Mouse (Mus musculus) T-helper 17 cell (primary cell): Measurements from ENCODE around the gene Hectd2.

Experiments used
- in situ Hi-C, 2 experiments: fragments of 300-600 bp; cut with MboI, MseI; formaldehyde crosslinking; loops; 1 replicate in 1 of 2; 2 replicates in 1 of 2; pipeline ENCODE4 v1.15.1; 2025; ENCODE audit warnings: high pct_unique_total_duplicates in 2 of 2

Gene Hectd2

DNA sequence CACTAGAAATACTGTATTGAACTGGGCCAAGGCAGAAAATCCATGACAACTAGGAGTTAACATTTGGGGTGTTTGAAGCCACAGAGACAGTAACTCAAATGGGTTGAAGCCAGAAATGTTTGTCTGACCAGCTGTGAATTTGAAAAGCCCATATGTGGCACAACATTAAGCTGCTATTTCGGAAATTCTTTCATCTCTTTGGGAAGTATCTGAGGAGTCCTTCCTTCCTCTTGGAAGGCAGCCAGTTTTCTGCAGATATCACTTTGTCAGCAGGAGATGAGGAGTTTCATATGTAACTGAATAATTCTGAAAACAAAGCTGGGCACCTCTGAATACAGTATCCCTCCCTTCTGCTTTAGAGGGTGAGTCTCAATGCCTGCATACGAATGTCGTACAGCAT is 86.7 kb downstream of the Hectd2 start:
- in situ Hi-C loops = no loop called here

DNA sequence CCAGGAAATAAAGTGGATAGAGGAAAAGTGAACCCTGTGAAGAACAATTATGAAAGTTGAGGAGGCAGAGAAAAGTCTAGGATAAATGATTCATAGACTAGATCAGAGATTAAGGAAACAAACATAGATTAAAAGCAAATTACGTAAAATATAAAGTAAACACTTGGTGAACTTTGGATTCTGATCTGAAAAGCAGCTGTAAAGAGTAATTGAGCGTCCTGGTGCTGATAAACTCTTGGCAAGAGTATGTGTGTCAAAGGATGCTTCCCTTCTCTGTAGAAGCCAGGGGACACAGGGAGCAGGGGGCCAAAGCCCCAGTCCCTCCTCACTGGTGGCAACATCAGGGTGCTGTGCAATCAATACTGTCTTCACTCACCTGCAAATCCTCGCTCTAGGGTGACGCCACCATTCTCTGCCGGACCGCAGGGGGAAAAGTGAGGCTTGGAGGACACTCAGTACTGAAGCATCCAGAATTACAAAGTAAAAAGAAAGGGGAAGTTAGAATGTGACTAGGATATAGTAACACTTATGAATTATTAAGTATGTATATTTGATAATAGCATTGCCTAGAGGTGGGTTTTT is 91.0 kb downstream of the Hectd2 start:
- in situ Hi-C loops = no loop called here

DNA sequence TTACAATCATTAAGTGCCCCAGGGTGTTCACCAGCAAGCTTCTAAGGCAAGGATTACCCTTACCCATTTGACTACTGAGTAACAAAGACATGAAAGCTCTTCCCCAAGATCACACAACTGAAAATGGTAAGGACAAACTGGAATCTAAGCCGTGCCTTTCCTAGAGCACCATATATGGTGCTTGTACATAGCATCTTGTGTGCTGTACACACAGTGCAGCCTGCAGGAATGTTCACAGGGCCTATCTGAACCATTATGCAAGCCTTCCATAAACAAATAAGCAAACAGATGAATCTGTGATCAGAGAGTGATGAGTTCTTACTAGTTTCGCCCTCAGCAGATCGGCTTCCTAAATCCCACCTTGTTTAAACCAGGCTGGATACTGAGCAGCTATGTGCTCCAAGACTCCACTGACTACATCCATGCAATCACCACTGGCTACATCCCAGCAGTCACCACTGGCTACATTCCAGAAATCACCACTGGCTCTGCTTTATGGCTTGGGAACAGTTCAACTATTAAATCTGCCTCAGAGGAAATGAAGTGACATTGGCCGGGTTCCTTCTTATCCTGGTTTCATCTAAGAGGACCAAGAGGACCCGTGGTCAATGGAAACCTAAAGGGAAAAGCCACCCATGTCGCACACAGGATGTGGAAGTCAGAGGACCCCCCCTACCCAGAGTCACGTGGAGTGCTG is 91.8 kb downstream of the Hectd2 start:
- in situ Hi-C loops = no loop called here

DNA sequence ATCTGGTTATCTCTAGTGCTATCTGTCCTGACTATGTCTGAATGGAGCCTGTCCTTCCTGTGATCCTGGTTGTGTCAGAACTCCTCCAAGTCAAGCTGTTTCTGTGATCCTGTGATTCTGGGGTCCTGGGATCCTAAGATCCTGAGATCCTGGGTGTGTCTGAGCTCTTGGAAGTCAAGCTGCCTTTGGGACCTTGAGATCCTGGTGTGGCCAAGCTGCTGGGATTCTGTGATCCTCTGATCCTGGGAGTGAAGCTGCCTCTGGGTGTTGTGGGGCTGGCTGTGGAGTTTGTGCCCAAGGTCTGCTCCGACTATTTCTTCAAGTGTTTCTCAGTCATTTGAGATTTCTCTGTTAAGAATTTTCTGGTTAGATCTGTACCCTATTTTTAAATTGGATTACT is 98.2 kb downstream of the Hectd2 start:
- in situ Hi-C loops = no loop called here

- in situ Hi-C loops = no loop called here
Measured at GRCm38 (mm10) chr19:36662734-36663133, 108.3 kb downstream of the Hectd2 start.

DNA sequence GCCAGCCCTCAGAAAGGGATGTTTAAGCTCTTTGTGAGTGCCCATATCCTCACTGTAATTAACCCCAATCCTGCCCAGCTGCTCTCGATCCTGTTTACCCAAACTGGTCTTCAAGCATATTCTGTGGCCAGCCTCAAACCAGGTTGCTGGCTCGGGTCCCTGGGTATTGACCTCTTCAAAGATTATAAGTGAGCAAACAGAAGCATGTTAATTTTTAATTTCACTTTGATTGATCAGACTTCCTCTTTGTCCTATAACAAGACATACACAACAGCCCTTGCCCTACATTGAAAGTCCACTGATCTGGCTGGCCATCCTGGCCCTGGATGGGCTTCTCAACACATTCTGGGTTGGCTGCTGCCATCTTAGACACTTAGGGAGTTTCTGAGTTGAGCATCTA is 109.5 kb downstream of the Hectd2 start:
- in situ Hi-C loops = no loop called here

DNA sequence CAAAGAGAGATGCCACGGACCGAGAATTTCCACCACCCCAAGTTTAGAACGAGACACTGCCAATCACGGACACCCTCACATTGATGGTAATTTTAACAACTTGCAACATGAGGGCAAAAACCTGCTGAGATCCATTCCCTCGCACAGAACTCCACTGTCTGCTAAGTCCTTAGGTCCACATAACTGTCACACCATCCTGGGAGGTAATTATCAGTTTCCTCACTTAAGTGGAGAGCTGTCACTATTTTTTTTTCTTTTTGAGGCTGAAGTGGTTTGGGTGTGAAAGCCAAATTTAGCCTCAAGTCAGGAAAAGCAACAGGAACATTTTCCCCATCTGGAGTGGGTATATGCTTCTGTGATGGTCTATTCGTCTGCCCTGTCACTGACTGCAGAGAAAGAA is 110.0 kb downstream of the Hectd2 start:
- in situ Hi-C loops = no loop called here

DNA sequence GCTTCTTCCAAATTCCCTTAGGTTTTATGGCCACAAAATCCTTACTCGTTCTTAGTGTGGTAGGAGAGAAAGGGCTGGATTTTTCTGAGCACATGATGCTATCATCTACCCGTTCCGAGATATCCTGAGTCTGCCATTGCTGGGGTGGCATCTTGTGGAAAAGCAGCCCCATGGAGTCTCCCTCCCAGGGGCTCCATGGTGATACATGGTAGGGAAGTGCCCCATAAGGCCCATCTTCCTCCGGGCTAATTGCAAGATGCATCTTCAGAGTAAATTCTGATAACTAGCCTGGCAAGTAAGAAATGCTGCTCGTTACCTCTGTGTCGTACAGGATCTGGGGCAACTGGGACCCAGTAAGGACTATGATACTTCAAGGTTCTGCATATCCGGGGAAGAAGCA is 110.8 kb downstream of the Hectd2 start:
- in situ Hi-C loops = no loop called here

DNA sequence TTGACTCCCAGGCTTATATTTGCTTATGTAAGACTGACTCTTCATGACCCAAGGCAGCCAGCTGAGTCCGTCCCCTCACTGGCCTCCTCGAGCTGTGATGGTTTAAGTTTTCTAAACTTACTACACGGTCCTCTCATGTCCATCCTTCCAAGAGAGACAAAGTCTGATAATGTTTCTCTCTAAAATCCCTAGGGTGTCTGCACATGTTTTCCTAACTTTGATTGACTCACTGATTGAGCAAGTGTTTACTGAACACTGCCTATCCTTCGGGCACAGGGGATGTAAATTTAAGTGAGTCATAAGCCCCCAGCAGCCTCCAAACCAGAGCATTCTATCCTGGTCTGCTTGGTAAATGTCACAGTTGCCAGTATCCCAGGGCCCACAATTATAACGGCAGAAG is 111.2 kb downstream of the Hectd2 start:
- in situ Hi-C loops = no loop called here

DNA sequence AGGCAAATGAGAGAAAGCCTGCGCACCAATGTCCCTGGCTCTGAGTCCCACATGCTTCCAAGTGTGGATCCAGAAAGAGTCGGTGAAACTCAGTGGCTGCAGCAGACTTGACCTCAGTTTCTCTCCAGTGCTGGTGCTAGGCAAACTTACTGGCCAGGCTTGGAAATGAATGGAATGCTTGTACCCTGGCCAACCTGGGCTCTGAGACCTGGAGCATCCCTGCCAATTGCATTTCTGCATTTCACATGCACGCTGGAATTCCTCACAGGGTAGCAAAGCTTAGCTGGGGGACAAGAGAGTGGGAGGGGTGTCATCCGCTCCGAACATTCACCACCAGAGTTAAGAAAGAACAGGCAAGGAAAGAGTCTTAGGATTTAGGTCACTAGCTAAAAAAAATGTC is 112.0 kb downstream of the Hectd2 start:
- in situ Hi-C loops = no loop called here

- in situ Hi-C loops = no loop called here
Measured at GRCm38 (mm10) chr19:36667368-36667767, 112.9 kb downstream of the Hectd2 start.

- in situ Hi-C loops = no loop called here
Measured at GRCm38 (mm10) chr19:36668098-36668497, 113.7 kb downstream of the Hectd2 start.

GRCm38 (mm10) chr19:36668881-36669639 is 114.6 kb downstream of the Hectd2 start:
- in situ Hi-C loops = no loop called here

DNA sequence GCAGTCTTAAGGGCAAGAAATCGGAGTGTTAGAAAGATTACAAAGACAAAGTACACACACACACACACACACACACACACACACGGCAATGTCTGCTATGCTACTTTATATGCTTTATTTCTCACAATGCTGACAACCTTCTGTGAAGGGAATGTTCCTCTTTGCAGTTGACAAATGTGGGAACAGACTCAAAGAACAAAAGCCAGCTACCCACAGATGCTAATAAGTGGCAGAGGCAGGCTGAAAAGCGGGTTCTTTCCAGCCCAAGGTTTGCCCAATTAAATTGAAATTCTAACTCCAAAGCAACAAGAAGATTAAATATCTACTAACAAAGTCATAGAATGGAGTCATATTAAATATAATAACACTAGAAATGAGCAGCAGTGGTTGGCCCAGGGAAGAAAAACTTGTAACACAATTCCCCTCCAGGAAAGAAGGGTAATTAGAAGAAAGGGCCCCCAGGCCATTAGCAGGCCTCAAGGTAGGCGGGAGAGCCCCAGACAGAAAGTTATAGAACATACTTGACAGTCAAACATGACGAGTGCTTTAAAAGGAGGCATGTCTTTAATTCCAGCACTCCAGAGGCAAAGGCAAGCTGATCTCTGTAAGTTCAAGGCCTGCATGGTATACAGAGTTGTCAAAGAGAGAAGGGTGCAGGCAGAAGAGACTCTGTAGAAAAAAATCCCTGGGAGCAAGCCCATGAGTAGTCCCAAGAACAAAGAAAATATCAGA is 115.4 kb downstream of the Hectd2 start:
- in situ Hi-C loops = no loop called here
